Mouse (Mus musculus) adrenal gland, postnatal 4 days (tissue): ENCODE measurements around the gene Tacc3. TPM values are rescaled to one million over a fixed set of nuclear protein-coding genes. Genes with fewer than 3 reads are reported as not detected.

ENCODE experiments used
- DNase-seq, 2 experiments: peaks; one replicate each; pipeline ENCODE4 v3.0.0; 2021 to 2022; ENCODE audit warnings: low spot score in 2 of 2, mixed read lengths in 2 of 2
- long read RNA-seq, 2 experiments: library from polyadenylated mRNA; stranded (forward); transcript quantifications; one replicate each; pipeline ENCODE4 v2.0.0; 2021
- total RNA-seq, 2 experiments: library from RNA; stranded (reverse); gene quantifications; 2 replicates each; pipeline ENCODE4 v1.2.3; 2021

Tacc3 gene
- 10 to 100 TPM; 47.4 to 49.1 TPM for total RNA-seq
- long read RNA-seq, experiment 1, transcript Tacc3-203 (15 exons, 2,187 nt), result major isoform, 11 of 28 reads
- long read RNA-seq, experiment 1, partial matches to known transcripts, result 2 of 28 reads
- long read RNA-seq, experiment 1, other reads (novel, unspliced or antisense), result 15 of 28 reads
- long read RNA-seq, experiment 2, transcript Tacc3-203 (15 exons, 2,187 nt), result major isoform, 15 of 57 reads
- long read RNA-seq, experiment 2, partial matches to known transcripts, result 7 of 57 reads
- long read RNA-seq, experiment 2, other reads (novel, unspliced or antisense), result 35 of 57 reads

DNA sequence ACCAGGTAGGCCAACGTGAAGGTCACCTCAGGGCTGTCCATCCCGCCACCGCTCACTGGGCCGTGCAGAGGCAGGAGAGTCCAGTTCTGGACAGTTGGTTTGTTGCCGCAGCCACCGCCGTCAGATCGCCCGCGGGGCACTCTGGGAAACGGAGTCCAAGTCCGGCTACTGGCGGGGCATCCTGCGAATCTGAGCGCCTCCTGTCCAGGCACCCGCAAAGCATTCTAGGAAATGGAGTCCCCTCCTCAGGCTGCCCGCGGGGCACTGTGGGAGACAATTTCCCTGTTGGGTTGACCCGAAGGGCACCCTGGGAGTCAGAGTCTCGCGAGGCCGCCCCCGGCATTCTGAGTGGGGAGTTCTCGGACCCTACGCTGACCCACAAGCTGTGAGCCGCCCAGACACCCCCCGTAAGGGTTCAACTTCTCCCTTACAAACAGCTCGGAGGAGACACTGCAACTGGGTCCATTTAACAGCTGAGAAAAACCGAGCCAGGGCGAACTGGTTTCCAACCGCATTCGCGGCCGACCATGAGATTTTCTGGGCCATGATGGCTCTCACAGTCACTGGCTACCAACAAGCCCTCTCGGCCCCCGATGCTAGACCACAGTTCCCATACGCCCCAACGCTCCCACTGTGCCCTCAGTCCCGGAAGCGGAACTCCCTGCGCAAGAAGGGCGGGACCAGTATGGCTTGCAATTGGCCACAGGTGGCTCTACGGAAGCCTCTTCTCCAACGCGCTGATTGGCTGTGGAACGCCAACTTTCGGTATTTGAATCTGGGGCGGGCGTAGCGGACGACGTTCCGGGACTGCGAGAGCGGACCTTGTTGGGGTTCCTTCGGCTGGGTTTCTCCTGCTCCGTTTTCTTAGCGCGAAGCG, at the start of gene Tacc3, which contains the start of gene Tmem129:
Gene Tacc3 (plus strand): TSS at position 342 of the 877 bp plus-strand sequence.
Gene Tmem129 (minus strand): TSS at position 630 of the 877 bp plus-strand sequence.
- peak; percentile 86 to 95 for DNase-seq

DNA sequence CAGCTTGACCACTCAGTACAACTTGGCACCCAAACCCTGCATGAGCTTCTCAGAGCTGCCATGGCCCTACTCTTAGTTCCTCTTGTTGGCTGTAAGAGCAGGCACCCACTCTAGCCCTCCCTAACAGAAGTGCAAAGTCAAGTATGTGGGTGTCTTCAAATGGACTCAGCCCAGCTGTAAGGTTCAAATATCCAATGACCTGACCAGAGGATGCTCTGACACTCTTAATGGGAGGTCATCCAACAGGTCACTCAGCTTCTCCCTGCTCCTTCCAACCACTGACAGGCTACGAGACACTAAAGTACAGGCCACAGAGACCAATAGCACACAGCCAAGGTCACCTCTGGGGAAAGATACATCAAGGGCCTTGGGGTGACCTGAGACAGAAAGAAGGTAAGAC, 48.7 kb upstream of the Tacc3 start:
- no peak for DNase-seq

DNA sequence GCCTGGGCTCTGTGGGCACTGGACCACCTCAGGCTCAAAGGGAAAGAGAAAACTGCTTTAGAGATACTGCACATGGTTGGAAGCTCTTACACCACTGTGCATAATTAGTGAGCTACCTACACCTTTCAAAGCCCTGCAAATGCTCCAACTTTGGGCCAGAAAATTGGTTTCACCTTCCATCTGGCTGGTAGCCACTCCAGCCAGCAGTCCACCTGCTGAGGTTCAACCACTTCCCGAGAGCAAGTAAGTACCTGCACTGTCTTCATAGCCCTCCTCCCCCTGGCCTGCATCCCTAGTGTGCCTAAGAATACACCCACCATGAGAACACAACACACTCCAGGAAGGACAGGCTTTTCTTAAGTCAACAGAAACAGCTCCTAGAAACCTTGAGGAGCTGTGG, 46.1 kb upstream of the Tacc3 start:
- DNase-seq, result no peak

DNA sequence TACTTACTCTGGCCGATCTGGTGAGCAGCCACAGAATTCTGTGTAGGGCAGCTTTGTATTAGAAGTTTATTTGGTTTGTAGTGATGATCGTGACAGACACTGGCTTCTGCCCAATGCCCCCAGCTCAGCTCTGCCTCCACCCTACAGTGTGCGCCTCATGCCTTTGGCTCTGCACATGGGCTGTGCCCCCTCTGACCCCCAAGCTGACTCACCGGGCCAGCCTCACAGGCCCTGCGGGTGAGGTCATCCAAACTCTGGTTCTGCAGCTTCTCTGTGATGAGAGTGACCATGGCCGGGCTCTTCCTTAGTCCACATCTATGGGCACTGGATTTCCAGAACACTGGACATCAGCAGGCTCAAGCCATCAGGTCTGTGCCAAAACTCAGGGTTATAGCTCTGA, 43.5 kb upstream of the Tacc3 start:
- no peak for DNase-seq

DNA sequence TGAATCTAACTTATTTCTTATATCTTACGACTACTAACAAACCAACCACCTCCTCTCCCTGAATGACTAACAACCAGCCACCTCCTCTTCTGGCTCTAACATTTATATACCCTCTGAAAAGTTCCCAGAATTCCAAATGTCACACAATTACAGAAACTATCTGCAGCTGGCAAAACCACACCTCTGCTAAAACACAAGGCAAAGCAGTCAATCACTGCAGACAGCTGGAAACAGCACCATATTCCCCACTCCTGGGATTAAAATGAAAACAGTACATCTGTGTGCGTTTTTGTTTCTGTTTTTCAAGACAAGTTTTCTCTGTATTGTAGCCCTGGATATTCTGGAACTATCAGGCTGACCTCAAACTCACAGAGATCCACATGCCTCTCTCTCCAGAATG, 35.3 kb upstream of the Tacc3 start:
- DNase-seq, result no peak

DNA sequence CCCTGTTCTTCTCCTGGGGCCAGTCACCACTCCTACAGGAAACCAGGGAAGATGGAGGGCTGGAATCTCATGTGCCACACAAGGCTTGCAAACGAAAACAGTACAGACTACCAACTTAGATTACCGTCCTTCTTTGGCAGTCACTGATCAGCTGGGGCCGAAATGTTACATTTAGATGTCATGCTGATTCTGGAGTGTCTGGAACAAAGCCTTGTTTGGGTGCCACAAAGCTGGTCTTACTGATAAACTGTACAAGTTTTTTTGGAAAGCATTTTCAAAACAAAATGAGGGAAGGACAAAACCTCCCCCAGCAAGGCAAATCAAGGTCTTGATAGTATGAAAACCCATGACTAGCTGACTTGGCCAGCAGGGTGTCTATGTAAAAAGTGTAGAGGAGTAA, 34.2 kb upstream of the Tacc3 start:
- no peak for DNase-seq

DNA sequence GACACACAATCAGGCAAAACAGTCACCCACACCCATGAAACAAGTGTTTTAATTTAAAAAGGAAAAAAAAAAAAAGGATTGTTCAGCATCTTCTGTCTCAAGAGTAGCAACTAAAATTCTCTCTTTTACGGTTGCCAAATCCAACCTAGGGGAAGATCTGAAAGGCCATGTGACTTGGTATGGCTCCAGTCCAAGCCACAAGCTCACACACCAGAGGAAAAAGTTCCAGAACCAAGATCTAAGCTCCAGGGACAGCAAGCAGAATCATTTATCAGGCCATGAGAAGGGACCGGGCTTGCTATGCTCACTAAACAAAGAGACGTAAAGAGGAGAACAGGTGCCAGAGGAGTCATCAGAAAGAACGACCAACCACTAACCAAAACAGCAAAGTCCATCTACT, 30.0 kb upstream of the Tacc3 start:
- no peak for DNase-seq

DNA sequence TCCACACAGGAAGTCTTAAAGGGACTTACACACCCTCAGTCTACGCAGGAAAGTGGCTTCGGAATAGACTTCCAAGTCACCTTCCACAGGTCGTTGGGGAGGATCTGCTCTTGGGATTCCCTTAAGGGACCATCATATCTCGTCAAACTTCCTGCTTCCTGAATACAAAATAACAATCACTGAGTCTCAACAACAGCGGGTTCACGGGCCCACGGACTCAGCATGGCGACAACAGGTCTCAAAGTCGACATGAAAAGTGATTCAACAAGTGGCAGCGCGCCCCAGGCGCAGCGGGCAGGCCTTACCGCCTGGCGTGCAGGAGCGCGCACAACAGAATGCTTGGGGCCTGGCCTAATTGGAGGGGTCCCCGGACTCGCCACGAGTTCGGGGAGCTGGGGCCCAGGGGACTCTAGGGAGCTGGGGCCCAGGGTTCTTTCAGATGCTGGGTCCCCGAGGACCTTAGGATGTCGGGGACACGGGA, 29.1 kb upstream of the Tacc3 start:
- DNase-seq, result peak; percentile 11 to 46

DNA sequence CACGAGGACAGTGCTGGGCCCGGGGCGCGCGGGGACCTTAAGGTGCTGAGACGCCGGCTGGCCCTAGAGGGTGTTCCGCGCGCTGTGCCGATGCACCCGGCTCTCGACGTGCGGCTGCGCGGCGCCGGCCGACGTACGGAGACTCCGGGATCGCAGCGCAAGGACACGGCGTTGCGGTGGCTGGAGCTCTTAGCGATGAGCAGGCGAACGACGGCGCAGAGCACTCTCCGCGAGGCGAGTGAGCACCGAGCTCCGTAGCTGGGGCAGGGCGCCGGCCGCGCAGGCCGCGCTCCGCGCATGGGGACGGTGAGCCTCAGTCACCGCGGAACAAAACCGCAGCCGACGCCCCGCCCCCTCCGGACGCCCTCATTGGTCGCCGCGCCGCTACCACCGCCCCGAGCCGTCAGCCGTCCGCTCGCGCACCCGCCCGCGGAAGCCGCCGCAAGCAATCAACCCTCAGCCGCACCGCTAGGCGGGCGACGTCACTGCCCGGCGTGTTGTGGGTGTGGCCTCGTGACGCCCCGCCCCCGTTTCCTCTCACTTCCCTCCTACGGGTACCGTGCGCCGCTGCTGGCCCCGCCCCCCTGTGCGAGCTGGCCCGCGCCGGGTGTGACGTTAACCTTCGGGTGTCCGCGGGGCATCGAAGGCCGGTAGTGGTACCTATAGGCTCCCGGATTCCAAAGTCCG, 28.5 kb upstream of the Tacc3 start, which contains the start of the genes Fam53a and Gm9903:
Gene Fam53a (minus strand): TSS at position 335 of the 687 bp plus-strand sequence.
Gene Gm9903 (plus strand): TSS at position 625 of the 687 bp plus-strand sequence.
- DNase-seq, result peak; percentile 100

DNA sequence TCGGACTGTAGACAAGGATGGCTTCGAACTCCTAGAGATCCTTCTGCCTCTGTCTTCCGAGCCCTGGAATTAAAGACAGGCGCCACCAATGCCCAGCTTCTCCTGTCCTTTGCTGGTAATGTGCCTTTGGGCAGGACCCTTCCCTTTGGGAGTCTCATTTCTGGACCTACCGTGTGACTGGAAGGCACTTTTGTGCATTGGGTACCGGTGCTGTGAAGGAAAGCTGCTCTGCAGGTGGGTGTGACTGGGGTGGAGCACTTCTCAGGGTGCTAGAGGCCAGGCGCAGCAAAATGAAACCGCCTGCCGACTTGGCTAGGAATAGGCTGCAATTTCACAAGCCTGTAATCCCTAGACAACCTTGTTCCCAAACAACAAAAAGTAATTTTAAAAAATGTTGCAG, 27.9 kb upstream of the Tacc3 start:
- no peak for DNase-seq

DNA sequence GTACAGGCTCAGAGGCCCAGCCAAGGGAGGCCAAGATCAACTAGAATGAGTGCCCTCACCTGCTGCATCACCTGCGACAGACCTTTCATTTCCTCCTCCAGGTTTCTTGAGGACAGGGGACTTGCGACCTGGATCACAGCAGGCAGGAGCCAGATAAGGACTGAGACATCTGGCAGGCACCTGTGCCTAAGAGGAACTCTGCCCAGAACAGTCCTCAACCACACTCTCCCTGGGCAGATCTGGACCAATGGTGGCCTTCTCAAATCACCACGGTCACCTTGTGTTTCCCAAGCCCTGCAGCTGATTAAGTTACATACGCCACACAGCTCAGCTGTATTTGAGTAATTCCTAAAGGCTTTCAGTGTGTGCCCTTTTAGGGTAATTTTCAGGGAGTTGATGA, 27.3 kb upstream of the Tacc3 start:
- DNase-seq, result no peak

DNA sequence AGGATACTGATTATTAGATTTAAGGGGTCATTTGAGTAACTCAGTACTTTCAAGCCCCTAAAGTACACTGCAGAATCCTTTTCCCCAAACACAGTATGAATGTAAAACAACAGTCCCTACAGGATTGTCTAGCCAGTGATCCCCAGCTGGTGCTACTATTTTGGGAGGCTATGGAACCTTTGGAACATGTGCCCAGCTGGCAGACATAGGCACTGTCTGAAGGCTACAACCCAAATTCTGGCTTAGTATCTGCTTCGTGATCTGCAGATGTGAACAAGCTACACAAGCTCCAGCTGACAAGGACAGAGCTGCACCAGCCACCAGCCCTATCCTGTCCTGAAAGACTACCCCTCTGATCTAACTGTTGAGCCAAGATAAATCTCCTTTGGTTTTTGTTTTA, 25.4 kb upstream of the Tacc3 start:
- no peak for DNase-seq

DNA sequence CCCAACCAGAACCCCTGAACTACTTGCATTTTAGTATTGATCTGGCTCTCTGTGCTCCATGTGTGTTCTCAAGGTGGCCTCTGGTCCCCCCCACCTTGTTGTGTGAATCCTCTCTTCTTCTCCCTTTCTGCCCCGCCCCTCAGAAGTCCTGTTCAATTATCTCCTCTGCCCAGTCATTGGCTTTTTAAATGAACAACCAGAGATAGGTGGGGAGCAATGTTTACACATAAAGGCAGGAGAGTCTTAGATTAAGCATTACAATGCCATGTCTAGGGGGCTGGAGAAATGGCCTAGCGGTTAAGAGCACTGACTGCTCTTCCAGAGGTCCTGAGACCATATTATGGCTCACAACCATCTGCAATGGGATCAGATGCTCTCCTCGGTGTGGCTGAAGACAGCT, 22.6 kb upstream of the Tacc3 start:
- DNase-seq, result no peak

DNA sequence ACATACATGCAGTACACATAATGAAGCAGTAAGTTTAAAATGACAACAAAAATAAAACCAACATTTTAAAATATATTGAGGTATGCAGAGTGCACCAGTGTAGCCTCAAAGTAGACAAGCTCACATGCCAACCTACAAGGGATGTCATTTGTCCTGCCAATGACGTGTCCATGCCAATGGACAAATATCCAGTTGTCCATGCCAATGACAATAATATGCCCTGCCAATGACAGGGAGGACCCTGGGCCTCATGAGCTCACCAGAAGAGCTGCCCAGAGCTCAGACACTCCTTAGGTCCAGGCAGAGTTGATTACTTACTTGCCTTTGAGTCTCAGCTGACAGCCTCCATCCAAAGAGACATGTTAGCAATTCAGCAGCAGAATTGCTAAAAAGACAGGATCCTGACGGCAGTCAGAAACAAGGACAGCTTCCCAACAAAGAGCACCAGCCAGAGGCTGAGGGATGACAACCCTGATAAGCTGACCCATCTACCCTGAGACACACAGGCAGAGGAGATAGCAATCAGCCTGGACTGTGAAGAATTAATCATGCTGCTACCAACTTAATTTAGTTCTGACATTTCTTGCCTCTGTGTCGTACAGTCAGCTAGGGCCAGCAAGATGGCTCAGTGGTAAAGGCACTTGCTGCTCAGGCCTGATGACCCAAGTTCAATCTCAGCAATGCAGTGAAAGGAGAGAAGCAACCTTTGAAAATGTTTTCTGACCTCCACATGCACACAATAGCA, 20.1 kb upstream of the Tacc3 start:
- DNase-seq, result no peak

DNA sequence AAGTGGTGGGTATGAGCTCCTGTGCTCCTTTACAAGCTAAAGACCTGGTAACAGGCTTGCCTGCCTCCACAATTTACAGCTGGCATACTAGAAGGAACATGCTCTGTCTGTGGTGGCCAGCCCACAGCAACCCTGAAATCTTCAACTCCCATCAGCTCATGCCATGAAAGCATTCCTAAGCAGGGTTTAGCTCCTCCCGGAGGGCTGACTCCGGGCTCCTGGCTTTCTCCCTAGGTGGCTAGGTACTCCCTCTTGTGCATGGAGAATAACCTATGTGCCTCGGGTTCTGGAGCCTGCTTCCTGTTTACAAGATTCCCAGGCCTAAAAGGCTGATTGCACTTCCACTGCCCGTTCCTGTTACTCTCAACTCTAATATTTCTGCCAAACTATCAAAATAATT, 19.1 kb upstream of the Tacc3 start:
- DNase-seq, result no peak

DNA sequence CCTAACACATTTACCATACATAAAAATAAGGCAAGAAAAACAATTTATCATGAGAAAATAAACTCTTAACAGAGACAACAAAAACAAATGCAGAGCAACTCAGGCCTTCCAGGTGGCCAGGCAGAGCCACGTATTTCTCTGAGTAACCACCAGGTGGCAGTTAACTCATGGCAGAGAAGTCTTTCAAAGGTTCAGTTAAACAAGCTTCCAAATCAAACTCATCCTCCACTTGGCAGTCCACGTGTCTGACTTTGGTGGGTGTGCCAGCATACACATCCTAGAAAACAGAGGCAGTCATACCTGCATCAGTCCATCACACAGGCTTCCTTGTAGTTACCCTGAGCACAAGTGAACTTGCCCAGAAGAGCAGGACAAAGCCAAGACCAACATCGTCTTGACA, 17.3 kb upstream of the Tacc3 start:
- no peak for DNase-seq

DNA sequence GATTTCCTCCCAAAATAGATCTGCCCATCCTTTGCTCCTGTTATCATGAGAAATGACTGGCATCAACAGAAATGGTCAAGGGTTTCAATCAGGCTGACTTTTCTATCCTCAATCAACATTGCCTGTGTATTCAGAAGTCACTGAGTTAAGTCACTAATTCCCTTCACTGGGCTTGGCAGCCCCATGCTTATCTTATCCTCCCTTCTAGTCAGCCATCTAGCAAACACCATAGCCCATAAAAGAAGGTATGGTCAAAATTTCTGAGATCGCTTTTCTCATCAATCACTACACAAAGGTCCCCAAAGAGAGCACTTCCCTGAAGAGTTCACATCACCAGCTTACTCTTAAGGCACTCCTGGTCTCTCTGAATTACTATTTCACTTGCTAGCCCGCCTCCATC, 6.9 kb upstream of the Tacc3 start:
- no peak for DNase-seq

DNA sequence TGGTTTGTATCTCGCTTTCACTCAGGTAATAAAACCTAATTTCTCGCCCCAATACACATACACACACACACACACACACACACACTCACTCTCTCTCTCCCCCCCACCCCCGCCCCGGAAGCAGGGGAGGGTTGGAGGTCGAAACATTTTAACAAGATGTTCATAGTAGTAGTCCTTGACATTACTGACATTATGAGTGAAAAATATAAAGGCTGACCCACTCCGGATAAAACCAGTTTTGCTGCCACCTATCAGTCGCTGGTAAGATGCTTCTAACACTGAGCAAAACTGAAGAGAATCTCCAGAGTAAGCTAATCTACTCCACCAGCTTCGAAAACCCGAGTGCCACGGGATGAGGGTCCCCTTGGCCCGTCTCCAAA, 6.4 kb upstream of the Tacc3 start:
- no peak for DNase-seq

DNA sequence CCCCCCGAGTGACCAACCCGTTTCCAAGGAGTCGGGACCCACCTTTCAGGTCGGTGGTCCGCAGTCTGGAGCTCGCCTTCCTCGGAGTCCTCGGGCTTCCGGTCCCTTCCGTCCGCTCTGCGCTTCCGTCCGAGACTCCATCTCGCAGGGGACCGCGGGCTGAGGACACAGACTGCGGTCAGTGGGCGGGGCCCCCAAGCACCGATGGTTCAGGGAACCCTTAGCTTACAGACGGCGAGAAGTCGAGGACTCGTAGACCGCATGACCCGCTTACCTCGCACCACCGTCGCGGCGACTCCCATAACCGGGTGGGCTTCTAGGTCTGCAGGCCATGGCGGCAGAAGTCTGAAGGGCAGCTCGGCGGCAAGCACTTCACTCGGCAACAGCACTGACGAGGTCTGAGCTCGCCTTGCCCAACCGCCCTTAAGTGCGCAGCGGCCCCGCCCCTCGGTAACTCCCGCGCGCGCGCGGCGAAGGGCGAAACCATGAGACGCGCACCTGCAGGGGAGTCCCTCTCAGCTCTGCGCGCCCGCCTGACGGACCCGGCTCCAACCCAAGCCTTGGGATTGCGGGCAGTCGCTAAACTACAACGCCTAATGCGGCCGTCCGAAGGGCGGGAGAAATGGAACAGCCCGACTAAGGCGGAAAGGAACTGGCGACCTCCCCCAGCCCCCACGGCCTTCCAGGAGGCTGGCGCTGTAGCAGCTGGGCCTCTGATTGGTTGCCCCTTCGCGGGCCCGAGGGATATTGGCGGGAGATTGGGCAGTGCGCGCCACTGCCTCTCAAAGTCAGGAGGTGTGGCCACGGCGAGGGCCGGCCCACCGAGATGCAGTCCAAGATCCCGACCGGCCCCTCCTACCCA, 5.8 kb upstream of the Tacc3 start, which contains the start of gene Slbp:
Gene Slbp (minus strand): TSS at position 654 of the 862 bp plus-strand sequence.
- peak; percentile 85 to 93 for DNase-seq

DNA sequence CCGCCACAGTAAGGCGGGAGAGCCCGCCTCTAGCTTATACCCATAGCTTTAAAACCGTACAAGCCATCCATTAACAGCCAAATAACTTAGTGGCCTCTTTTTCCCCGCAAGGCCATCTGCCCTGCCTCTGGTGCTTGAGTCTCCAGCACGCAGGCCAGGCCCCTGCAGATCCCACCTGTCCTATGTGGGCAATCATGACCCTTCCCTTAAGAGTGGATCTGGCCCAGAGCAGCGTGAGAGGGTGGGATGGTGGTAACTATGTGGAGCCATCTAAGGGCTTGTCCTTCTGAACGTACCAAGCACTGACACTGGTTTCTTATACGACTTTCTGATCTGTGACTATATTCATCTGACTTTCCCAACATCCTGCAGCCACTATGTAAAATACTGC, 5.2 kb upstream of the Tacc3 start:
- DNase-seq, result no peak
